Mouse (Mus musculus) gonadal fat pad, adult 2 months (tissue): Measurements from ENCODE around the gene Dact3. TPM values are rescaled to one million over a fixed set of nuclear protein-coding genes. Genes with fewer than 3 reads are reported as not detected.

Source experiments
- DNase-seq: peaks from one replicate; pipeline ENCODE4 v3.0.0-alpha.2; 2012; ENCODE audit warnings: low read depth
- polyA plus RNA-seq: library from polyadenylated mRNA; depleted of rRNA; stranded (reverse); fragments of >200 nt; gene quantifications from 2 replicates; pipeline ENCODE4 v1.2.3, GENCODE M21; 2012

Dact3 gene
- polyA plus RNA-seq, 1 experiment: 13.1 TPM

DNA sequence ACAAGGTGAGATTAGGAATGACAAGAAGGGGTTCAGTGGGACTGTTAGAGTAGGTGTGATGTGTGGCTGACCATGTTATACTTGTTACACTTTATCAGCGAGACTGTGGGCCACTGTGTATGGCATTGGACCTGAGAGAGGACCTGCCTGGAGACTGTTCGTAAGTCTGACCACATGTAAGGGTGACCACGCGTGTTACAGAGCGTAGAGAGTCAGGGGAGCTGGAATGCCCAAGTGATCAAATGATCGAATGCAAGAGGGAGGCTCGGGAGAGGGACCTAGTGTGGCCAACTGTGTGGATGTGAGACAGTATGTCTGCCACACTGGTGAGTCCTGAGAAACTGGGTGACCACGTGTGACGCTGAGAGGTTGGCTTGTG, 17.2 kb downstream of the Dact3 start:
- DNase-seq: no peak

DNA sequence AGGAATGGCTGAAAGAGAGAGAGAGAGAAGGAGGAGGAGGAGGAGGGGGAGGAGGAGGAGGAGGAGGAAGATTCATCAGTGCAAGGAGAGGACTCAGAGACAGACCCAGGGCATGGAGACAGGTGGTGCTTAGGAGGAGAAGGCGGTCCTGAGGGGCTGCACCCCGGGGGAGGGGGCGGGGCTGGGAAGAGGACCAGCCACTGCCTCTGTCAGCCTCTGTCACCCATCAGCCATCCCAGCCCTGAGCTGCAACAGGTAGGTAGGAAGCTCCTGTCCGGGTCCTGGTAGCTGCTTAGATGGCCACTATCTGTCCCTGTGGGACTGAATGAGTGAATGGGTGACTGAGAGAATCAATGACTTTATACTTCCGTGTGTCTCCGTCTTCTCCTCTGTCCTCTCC, 18.5 kb downstream of the Dact3 start:
- DNase-seq: no peak

DNA sequence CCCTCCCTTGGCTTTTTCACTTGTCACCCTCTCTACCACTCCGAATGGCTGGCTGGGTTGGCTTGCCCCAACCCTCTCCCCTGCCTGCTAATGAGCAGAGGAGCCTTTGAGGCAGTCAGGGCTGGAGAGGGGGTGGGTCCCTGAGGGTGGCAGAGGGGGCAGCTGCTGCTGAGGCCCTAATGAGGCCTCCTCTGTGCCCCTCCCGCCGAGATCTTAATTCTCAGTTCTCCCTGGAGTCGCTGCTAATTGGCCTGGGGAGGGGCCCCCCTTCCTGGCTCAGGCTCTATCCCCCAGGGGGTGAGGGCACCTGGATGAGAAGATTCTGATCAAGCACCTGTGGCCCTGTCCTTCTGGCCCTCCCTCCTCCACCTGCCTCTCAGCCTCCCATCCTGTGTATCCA, 19.2 kb downstream of the Dact3 start:
- no peak for DNase-seq

DNA sequence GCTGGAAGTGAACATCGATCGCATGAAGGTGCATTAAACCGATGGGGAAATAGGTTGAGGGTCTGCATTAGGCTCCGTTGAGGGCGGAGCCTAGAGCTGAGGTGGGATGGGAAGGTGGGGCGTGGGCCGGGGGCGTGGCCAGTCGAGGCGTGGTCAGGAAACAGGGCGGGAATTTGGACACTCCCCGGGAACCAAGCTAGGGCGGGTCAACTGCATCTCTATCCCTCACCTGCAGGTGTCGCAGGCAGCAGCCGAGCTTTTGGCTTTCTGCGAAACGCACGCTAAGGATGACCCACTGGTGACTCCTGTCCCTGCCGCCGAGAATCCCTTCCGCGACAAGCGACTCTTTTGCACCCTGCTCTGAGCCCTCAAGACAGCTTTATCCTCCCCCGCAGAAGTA, 19.9 kb downstream of the Dact3 start:
- DNase-seq: no peak

DNA sequence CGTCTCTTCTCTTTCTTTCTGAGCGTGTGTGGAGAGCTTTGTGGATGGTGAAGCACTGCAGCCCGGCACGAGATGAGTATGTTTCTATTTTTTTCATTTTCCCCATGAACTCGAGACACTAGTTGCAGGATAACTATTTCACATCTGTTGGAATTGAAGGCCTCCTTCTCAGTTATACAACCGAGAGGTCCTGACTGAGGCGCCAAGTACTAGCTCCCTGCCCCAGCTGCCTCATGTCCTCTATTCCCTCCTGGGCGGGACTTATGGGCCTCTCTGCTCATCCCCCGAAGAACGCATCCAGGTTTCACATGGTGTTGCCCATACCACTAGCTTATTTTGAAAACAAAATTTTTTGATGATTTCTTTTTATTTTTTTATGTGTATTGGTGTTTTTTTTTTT, 20.4 kb downstream of the Dact3 start:
- DNase-seq: no peak

DNA sequence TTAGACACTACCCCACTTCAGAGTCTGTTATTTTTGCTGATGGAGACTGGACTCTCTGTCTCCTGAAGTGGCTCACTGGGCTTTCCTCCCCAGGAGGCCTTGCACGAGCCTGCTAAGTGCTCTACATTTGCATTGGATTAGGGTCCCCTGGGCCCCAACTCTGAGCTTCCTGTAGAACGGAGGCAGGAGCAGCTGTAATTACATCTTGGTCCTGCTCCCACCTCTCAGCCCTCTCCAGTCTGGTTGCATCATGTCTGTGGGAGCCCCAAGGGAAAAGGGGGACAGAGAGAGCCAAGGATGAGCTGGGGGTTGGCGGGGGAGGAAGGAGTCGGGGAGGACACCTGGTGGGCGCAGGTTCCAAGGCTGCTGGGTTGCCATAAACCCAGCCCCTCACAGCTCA, 25.4 kb downstream of the Dact3 start:
- no peak for DNase-seq

DNA sequence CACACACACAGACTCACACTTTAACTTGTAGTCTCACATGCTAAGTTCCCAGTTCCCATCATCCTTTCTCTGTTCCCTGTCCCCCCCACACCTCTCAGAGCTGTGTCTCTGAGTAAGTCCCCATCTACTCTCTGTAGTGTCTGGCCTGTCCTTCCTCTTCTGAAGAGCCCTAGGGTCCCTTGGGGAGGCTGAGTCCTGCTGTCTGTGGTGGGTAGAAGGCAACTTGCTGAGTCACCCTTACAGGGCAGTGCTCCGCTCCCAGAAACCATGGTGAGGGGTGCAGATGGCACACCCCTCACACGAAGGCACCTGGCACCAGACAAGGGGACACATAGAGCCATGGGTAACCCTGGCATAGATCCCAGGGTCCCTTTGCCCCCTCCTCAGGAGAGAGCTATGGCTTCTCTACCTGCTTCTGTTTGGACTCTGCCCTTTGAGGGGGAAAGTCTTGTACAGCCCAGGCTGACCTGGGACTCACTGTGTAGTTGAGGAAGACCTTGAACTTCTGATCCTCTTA, 28.4 kb downstream of the Dact3 start:
- no peak for DNase-seq

DNA sequence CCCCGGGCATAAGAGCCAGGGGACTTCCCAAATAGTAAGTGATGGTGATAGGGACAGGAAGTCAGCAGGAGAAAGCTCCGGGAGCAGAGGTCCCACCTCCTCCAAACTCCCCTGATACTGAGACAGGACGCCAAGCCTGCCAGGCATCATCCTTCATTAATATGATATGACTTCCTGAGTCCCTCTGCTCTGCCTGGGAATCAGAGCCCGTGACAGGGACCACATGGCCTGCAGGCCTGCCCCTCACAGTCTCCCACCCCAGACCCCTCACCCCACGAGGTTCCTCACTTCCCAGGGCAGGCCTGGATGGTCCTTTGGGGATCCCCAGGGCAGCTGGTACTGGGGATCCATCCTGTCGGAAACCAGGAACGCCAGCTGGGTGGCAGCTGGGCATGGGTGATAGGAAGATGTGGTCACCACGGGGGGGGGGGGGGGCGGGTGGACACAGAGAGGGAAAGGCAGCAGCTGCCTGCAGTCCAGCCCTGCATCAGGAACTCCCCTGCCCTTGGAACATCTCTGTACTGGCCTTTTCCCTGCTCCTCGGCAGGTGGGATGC, 29.1 kb downstream of the Dact3 start:
- DNase-seq: no peak

DNA sequence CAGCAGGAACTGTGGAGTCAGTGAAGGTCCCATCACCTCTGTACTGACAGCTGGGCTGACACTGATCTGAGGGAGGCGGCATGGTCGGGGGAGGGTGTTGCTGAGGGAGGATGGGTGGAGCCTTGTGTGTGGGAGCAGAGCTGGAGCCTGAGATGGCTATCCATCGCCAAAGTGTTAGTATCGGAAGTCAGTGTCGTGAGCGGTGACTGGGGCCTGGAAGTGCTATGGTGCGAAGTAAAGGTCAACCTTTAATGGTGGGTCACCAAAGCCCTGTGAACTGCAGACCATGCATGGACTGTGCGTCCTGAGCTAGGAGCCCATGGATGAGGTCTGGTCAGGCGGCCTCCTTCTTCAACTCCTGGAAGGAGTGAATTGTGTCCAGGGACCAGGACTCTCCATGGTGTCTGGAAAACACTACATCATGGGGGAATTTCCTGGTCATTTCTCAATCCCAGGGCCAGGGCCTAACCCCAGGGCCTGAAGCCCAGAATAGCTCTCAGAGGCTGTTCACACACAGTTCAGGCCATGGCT, 30.4 kb downstream of the Dact3 start:
- DNase-seq: no peak

DNA sequence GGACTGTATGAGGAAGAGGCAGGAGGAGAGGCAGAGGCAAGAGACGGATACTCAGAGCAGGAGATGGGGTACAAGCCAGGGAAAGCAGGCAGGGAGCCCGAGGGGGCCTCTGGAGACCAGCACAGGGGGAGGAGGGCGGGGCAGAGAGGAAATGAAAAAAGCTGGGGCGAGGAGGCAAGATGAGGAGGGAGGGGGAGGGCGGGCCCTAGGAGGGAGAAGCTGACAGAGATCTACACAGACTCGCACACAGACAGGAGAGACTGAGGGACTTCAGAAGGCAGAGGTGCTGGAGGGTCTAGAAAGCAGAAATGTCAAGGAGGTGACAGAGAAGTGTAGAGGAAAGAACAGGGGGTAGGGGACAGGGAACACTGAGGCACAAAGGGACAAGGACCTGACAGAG, 31.2 kb downstream of the Dact3 start, which contains the start of gene Ptgir:
TSS of gene Ptgir (plus strand) at position 210 of the 400 bp plus-strand sequence.
- no peak for DNase-seq

DNA sequence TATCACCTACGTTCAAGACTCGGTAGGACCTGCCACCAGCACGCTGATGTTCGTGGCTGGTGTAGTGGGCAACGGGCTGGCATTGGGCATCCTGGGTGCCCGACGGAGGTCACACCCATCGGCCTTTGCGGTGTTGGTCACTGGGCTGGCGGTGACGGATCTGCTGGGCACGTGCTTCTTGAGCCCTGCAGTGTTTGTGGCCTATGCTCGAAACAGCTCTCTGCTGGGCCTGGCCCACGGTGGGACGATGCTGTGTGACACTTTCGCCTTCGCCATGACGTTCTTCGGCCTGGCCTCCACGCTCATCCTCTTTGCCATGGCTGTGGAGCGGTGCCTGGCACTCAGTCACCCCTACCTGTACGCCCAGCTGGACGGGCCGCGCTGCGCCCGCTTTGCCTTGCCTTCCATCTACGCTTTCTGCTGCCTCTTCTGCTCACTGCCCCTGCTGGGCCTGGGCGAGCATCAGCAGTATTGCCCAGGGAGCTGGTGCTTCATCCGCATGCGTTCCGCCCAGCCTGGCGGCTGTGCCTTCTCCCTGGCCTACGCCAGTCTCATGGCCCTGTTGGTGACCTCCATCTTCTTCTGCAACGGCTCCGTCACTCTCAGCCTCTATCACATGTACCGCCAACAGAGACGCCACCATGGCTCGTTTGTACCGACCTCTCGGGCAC, 31.9 kb downstream of the Dact3 start:
- DNase-seq: no peak

DNA sequence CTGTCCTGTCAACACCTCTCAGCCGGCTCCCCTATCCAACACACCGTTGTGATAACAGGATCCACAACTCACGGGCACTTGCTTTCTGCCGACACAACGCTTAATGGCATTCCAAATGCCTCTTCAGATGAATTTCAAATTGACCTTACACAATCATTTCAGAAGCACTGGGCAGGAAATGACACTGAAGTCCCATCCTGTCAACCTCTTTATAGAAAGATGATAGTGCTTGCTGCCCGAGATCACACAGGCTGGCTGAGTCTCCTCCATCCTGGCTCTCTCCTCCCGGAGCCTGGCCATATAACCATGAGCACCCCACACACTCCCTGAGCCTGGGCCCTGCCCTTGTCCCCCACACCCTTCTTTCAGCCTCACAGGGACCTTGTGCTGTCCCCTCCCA, 32.7 kb downstream of the Dact3 start:
- no peak for DNase-seq

DNA sequence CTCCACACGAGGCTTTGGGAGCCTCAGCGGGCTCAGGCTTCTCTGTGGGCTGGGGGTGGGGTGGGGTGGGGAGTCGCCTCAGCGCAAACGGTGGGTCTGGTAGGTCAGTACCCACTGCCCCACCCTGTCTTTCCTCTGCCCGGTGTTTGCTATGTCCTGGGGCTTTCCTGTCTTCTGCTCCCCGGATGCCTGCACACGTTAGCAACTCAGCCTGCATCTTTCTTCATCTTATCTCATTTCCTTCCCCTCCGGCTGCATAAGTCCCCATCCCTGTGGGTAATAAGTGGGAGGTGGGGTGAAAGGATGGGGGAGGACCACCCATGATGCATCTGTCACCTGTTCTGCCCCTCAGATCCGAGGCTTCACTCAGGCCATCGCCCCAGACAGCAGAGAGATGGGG, 33.2 kb downstream of the Dact3 start:
- DNase-seq: no peak

DNA sequence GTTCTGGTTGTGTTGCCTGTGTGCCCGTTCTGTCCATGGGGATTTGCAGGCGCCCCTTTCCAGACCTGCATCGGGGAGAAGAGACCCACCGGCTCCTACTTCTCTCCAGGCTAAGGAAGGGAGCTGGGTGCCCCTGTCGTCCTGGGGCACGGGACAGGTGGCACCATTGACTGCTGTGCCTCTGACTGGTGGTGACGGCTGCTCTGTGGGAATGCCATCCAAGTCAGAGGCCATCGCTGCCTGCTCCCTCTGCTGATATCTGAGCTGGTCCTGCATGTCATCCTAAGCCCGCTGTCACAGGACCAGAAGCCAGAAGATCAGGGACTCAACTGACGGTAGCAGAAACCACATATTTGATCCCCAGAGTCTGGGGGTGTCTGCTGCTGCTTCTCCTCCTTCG, 33.7 kb downstream of the Dact3 start:
- no peak for DNase-seq

DNA sequence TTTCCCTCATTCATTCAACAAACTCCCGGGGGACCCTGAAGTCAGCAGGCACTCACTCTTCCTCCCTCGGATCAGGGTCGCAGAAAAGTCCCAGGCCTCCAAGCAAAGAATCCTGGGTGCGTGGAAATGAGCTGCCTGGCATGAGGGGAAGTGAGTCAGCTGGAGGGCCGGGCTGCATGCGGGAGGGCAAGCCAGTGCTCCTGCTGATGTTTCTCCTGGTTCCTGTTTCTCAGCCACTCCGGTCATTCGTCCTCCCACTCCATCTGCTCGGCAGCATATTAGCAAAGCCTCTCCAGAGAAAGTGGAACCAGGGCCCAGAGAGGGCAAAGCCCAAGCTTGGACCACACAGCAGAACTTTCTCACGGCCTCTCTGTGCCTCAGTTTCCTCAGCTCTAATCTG, 34.8 kb downstream of the Dact3 start:
- no peak for DNase-seq

DNA sequence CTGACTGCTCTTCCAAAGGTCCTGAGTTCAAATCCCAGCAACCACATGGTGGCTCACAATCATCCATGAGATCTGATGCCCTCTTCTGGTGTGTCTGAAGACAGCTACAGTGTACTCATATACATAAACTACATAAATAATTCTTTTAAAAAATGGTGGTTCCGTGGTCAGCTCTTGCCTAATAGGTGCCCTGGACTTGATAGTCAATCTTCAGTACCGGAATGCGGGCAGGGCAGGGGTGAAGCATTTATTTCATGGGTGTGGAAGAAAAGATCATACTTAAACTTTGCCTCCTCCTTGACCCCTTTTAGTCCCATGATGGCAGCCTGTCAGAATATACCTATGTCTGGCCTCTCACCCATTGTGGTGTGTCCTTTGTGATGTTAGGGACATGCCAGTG, 36.8 kb downstream of the Dact3 start:
- DNase-seq: no peak

DNA sequence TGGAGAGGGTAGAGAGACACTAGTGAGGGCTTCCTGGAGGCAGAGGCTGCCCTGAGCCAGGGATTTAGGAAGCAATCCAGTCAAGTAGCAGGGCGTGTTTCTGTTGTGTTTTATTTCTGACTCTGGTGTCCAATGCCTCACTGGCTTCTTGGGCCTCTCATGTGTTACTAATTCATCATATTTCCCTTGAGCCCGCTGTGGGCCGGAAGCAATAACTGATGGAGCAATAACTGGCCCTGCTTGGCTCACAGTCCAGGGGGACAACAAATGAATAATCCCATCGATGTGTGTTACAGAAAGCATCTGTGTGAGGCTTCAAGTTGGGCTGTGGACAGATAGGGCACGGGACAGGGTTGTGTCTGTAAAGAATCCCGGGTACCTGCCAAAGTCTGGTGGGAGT, 37.2 kb downstream of the Dact3 start:
- no peak for DNase-seq

DNA sequence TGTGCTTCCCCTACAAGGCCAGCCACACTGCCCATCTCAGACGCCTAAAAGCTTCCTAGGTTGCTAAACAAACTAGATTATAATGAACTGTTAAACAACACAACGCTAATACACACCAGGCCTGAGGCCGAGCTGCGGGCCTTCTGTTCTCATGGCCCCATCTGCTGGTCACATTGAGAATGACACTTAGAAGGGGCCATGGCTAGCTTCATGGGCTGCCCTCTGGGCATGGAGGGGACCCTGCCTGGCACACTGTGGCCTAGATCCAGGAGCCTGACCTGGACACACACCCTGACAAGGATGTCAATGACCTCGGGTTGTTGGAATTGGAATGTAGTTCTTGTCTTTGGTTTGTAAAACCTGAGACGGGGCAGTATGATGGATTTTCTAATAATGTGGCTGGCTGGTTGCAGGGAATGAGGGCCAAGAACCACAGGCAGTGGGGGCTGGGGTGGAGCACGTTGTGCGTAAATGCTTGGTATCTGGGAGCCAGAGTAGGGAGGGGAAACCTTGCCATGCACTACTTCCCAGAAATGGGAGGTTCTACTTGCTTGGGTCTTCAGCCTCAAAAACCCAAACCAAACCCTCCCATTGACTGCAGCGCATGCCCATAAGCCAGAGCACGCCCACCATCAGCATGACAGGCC, 38.8 kb downstream of the Dact3 start:
- no peak for DNase-seq

DNA sequence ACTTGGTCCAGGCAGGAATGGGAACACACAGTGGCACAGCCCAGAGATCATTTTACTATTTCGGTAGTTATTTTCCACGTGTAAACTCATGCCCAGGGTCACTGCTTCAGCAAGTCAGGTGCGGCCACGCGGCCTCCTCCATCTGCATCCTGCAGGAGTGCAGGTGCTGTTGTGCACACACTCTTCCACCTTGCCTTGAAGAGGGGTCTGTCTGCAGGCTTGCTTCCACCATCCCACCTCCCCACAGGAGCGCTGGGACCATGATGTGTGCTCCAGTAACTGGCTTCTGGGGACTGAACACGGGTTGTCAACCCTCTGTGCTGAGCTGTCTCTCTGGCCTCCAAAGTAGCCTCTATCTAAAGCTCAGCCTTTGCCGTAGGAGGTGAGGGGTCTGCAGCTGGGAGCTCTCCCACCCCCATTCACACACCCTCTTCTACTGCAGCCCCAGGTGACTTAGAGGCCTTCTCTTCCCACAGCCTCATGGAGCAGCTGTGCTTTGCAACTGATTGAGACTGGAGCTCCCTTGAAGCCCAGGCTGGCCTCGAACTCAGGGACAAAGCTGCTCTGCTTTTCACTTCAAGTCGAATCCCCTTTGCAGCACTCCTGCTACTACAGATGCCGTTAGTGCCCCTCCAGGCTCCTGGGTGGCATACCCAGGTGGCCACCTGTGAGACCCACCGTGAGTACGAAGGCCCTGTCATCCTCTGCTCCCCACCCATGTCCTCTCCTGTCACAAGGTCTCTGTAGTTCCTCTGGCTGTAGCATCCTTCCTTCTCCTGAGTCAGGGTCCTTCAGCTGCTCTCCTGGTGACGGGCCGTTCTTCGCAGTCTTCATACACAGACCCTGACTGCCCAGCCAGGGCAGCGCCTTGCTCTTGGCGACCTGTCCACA, 39.6 kb downstream of the Dact3 start:
- DNase-seq: no peak

DNA sequence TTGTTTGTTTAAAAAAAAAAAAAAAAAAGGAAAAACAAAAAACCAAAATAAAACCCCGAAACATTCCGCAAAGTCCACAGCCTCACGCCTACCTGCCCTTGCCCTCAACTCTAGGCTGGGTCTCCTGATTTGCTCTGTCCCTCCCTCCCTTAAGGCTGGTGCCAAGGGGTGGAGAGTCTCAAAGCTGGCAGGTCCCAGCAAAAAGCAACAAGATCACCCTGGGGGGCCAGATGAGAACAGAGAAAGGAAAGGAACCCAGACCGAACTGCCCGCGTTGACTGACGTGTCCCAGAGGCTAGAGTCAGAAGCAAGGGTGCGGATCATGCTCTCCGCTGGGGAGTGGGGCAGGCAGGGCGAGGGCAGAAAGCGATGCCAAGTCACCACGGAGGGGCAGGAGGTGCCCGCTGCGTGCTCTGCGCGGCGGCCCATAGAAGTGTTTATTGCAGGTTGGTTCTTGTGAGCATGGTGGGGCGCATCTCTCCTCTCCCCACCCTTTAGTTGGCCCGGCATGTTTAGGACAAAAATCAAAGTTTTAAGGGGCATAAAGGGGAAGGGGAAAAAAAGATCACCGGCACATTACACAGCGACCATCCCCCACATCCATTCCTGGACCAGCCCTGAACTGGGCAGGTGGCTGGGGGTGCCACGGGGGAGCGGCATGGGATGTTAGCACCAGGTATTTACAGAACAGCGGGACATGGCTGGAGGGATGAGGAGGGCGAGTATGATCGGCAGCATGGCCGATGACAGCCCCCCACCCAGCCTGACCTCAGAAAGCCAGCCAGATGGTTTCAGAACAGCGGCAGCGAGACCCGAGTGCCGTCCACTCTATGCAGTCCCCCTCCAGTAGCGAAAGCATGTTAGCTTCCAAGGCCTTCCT, 40.6 kb downstream of the Dact3 start:
- DNase-seq: no peak
